Mouse (Mus musculus): Measurements from ENCODE around the gene Rcbtb2. TPM values are rescaled to one million over a fixed set of nuclear protein-coding genes. Genes with fewer than 3 reads are reported as not detected.
"Not testable (repeated sequence)": the region's sequence is repeated elsewhere in the genome, so short reads cannot be mapped to it uniquely, and the experiment has no call there.

Gene Rcbtb2
- polyA plus RNA-seq, 1 experiment from 2014 or later, result 216 TPM

DNA sequence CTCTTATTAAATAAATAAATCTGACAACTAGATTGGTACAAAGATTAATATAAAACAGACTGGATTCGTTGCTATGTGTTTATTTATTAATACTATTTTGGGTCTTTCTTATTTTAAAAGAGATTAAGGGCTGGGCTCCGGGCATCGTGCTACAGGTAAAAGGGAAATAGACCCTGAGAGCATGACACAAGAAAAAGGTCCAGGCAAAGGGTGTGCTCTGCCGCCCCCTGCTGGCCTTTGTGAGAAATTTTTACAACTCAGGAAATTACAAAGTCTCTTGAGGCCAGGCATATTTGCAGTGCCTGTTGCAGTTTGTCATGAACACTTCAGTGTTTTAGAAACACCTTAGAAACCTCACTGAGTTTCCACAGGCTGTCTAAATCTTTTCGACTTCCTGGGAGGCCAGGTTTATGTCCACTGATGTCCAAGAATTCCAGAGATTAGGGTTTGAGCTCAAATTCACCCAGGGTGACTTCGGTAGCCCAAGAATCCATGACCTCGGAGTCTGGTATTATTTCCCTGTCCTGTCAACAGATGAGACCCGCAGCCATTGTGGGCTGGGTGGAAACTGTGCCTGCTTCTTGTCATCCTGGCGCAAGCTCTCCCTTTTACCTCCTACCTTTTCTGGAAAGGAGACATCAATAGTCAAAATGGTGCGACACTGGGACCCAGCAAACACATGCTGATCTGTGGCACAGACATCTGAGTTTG is 24.0 kb upstream of the Rcbtb2 start:
- Histone ChIP-seq H3K27me3 (ENCODE audit: control insufficient read depth, insufficient read depth, low read length) (0 out of 2 replicates have a peak, but pooled peaks cover 4% of the 10 kb centered on the region), H3K4me1 (ENCODE audit: control insufficient read depth, insufficient read depth, low read length) (no peaks in the 10 kb centered on the region), H3K9me3 (ENCODE audit: control insufficient read depth, low read length) (no peaks in the 10 kb centered on the region), H3K36me3 (ENCODE audit: control insufficient read depth, insufficient read depth, low read length) (no peaks in the 10 kb centered on the region), H3K4me2 (ENCODE audit: low read depth, severe bottlenecking) (no peak overlapping the region), H3K9ac (ENCODE audit: low read length) (no peak overlapping the region), H3K4me3 (ENCODE audit: low read depth, low read length) (no peak overlapping the region), H3K27ac (replicated peaks; ENCODE audit: low read depth, low read length) (no peak overlapping the region)
- DNase-seq (ENCODE audit: low spot score), result peak; percentile 81
- 44% methylated on average over 10 of the region's 10 CpGs for WGBS
- no peak for ATAC-seq (ENCODE audit: insufficient number of reproducible peaks, low FRiP score, low TSS enrichment, low read depth)

DNA sequence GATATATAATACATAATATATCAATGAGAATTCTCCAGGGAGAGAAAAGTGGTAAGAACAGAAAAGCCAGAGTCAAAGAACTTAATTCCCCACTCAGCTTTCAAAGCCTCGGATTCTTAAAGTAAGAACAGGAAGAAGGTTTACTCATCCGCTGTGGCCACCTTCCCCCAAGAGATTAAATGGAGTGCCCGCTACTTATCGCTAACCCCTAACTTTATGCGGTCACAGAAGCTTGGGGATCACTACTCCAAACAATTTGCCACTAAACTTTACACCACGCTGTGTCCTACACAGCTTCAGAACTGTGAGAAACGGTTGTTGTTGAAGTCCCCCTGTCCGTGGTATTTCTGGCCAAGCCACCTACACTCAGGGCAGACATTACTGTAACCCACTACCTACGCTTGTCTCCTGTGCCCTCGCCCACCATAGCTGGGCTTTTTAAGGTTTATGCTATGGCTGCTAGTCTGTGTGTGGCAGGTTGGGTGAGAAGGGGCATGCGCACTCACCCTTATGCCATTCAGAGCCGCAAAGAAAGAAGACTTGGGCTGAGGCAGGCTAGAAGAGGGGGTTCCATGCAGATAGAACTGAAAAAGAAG is 20.5 kb upstream of the Rcbtb2 start:
- 0 out of 2 replicates have a peak, but pooled peaks cover 4% of the 10 kb centered on the region for H3K27me3 ChIP-seq (ENCODE audit: control insufficient read depth, insufficient read depth, low read length)
- WGBS, result 44% methylated on average over 12 of the region's 12 CpGs

DNA sequence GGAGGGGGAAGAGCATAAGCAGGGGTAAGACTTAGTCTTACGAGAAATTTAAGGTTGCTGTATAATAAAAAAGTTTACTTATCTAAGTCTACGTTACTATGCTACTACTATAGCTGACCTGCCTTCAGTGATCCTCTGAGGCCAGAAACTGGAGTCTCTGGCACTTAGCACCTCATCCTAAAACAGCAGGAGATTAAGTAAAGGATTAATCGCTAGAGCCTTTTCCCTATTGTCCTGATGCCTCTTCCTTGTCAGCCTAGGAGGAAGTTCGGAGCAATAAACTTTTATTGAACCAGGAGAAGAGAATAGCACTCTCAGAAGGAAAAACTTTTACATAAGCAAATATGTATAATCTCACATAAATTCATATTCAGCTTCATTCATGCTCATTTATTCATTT is 19.9 kb upstream of the Rcbtb2 start:
- not testable (repeated sequence) for H3K9me3 ChIP-seq (ENCODE audit: control insufficient read depth, low read length); H3K27me3 ChIP-seq (ENCODE audit: control insufficient read depth, insufficient read depth, low read length); H3K36me3 ChIP-seq (ENCODE audit: control insufficient read depth, insufficient read depth, low read length); ATAC-seq (ENCODE audit: insufficient number of reproducible peaks, low FRiP score, low TSS enrichment, low read depth); DNase-seq (ENCODE audit: low spot score); H3K4me2 ChIP-seq (ENCODE audit: low read depth, severe bottlenecking); H3K9ac ChIP-seq (ENCODE audit: low read length); H3K4me1 ChIP-seq (ENCODE audit: control insufficient read depth, insufficient read depth, low read length); H3K4me3 ChIP-seq (ENCODE audit: low read depth, low read length); H3K27ac ChIP-seq (replicated peaks; ENCODE audit: low read depth, low read length)
- WGBS, result 7% methylated on average over 4 of the region's 4 CpGs

More for the DNA sequence above, 20.5 kb upstream of the Rcbtb2 start:
- H3K4me1 ChIP-seq (ENCODE audit: control insufficient read depth, insufficient read depth, low read length), result peaks cover 6% of the 10 kb centered on the region
- ATAC-seq (ENCODE audit: insufficient number of reproducible peaks, low FRiP score, low TSS enrichment, low read depth) (no peak), DNase-seq (ENCODE audit: low spot score) (no peak)
- no peak overlapping the region for H3K4me3 ChIP-seq (ENCODE audit: low read depth, low read length)
- no peaks in the 10 kb centered on the region for H3K36me3 ChIP-seq (ENCODE audit: control insufficient read depth, insufficient read depth, low read length)
- H3K9me3 ChIP-seq (ENCODE audit: control insufficient read depth, low read length), result no peaks in the 10 kb centered on the region
- H3K4me2 ChIP-seq (ENCODE audit: low read depth, severe bottlenecking), result no peak overlapping the region
- no peak overlapping the region for H3K27ac ChIP-seq (replicated peaks; ENCODE audit: low read depth, low read length)
- no peak overlapping the region for H3K9ac ChIP-seq (ENCODE audit: low read length)

DNA sequence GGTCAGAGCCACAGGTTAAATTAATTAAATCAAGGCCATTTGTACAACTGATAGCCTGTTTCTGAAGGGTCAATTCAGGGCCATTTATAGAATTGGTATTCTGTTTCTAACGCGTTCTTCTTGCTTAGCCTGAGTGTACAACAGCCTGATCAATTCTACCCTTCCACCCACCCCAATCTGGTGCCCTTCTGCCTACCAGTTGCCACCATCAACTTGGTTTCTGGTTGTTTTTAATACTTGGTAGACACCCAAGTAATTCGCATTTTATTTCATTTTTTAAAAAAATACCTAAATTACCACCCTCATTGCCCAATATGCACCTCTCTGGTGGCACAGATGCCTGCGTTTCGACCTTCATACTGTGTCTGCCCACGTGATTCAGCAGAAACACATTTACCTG is 17.9 kb upstream of the Rcbtb2 start:
- 43% methylated on average over 6 of the region's 6 CpGs for WGBS
- no peak overlapping the region for H3K4me3 ChIP-seq (ENCODE audit: low read depth, low read length)
- H3K4me1 ChIP-seq (ENCODE audit: control insufficient read depth, insufficient read depth, low read length), result peaks cover 8% of the 10 kb centered on the region
- DNase-seq (ENCODE audit: low spot score) (peak; percentile 17), ATAC-seq (ENCODE audit: insufficient number of reproducible peaks, low FRiP score, low TSS enrichment, low read depth) (no peak)
- H3K9me3 ChIP-seq (ENCODE audit: control insufficient read depth, low read length), result no peaks in the 10 kb centered on the region
- no peak overlapping the region for H3K9ac ChIP-seq (ENCODE audit: low read length)
- no peak overlapping the region for H3K27ac ChIP-seq (replicated peaks; ENCODE audit: low read depth, low read length)
- 0 out of 2 replicates have a peak, but pooled peaks cover 4% of the 10 kb centered on the region for H3K27me3 ChIP-seq (ENCODE audit: control insufficient read depth, insufficient read depth, low read length)
- H3K36me3 ChIP-seq (ENCODE audit: control insufficient read depth, insufficient read depth, low read length), result no peaks in the 10 kb centered on the region
- H3K4me2 ChIP-seq (ENCODE audit: low read depth, severe bottlenecking), result no peak overlapping the region

DNA sequence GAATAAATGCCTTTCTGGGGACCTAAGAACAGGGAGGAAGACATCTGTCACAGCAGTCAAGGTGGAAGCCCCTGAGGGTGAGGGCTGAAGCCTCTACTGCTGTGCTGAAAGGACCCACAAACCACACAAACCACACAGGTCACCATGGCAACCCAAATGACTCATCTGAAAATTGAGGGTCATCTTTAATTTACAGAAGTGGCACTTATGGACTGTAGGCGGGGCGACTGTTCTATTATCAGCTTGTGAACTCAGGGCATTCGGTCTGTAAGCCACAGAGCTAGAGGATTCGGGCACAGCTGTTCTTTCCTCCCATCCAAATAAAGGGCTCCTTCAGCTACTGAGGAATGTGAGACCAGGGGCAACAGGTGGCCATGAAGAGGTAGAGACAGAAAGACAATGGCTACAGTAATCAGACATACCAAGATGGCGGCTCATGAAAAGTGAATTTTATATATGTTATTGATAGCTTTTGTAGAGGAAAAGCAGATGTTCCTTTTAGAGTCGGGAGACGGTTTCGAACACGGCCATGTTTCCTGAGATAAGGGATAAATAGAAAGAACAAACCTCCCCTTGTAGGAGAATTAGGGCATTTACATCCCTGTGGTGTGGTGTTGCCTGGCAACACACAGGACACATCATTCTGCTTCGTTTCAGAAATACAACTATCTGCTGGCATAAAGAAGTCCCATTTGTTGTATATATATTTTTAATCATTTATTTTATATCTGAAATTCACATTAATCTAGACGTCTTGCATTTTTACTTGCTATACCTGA is 17.2 kb upstream of the Rcbtb2 start:
- DNase-seq (ENCODE audit: low spot score) (no peak), ATAC-seq (ENCODE audit: insufficient number of reproducible peaks, low FRiP score, low TSS enrichment, low read depth) (no peak)

DNA sequence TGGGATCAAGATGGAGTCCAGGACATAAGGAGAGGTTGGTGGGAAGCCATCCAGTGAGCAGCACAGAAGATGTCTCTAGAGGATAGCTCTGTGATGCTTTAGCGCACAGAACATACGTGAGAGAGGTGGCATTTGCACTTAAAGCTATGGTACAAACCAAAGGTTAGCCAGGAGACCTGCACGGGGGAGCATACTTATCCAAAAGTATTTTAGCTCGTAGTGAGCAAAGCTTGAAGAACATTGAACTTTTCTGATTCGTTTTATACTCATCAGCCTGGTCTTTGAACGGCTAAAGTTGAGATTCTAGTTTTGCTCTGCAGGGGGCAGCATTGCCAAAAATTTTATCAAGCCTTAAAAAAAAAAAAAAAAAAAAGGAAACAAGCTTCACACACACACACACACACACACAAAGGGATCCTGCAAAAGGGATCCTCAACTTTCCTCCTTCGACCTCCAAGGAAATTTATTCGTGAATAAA is 16.6 kb upstream of the Rcbtb2 start:
- ATAC-seq (ENCODE audit: insufficient number of reproducible peaks, low FRiP score, low TSS enrichment, low read depth), result no peak
- 31% methylated on average over 8 of the region's 8 CpGs for WGBS

More for the DNA sequence above, 17.2 kb upstream of the Rcbtb2 start:
- Histone ChIP-seq H3K4me1 (ENCODE audit: control insufficient read depth, insufficient read depth, low read length) (peaks cover 8% of the 10 kb centered on the region), H3K27me3 (ENCODE audit: control insufficient read depth, insufficient read depth, low read length) (0 out of 2 replicates have a peak, but pooled peaks cover 4% of the 10 kb centered on the region), H3K27ac (replicated peaks; ENCODE audit: low read depth, low read length) (no peak overlapping the region), H3K4me3 (ENCODE audit: low read depth, low read length) (no peak overlapping the region), H3K4me2 (ENCODE audit: low read depth, severe bottlenecking) (no peak overlapping the region), H3K36me3 (ENCODE audit: control insufficient read depth, insufficient read depth, low read length) (no peaks in the 10 kb centered on the region), H3K9me3 (ENCODE audit: control insufficient read depth, low read length) (no peaks in the 10 kb centered on the region), H3K9ac (ENCODE audit: low read length) (no peak overlapping the region)
- WGBS, result 66% methylated on average over 11 of the region's 11 CpGs

DNA sequence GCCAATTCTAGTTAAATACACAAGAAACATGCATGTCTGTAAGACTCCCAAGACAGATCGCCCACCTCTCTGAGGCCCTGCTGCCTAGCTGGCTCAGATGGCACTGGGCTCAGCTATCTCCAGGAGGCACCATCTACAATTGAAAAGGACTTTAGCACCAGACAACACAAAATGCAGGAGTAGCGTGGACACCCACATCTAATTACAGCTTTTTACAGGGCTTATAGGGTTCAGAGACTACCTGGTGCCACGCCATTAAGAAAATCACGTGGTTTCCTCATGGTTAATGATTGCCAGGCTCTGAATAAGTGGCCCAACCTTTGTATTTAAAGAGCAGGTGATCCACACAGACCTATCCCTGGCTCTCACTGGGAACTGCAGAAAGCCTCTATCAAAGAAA is 15.9 kb upstream of the Rcbtb2 start:
- no peak overlapping the region for H3K9ac ChIP-seq (ENCODE audit: low read length)
- peaks cover 8% of the 10 kb centered on the region for H3K4me1 ChIP-seq (ENCODE audit: control insufficient read depth, insufficient read depth, low read length)
- no peak overlapping the region for H3K27ac ChIP-seq (replicated peaks; ENCODE audit: low read depth, low read length)
- no peaks in the 10 kb centered on the region for H3K36me3 ChIP-seq (ENCODE audit: control insufficient read depth, insufficient read depth, low read length)
- no peaks in the 10 kb centered on the region for H3K9me3 ChIP-seq (ENCODE audit: control insufficient read depth, low read length)
- ATAC-seq (ENCODE audit: insufficient number of reproducible peaks, low FRiP score, low TSS enrichment, low read depth) (peak; percentile 45; the same call in 1 of the 2 replicates), DNase-seq (ENCODE audit: low spot score) (no peak)
- 34% methylated on average over 4 of the region's 4 CpGs for WGBS
- H3K4me2 ChIP-seq (ENCODE audit: low read depth, severe bottlenecking), result no peak overlapping the region
- no peak overlapping the region for H3K4me3 ChIP-seq (ENCODE audit: low read depth, low read length)
- H3K27me3 ChIP-seq (ENCODE audit: control insufficient read depth, insufficient read depth, low read length), result 0 out of 2 replicates have a peak, but pooled peaks cover 4% of the 10 kb centered on the region

More for the DNA sequence above, 16.6 kb upstream of the Rcbtb2 start:
- Histone ChIP-seq H3K9me3 (ENCODE audit: control insufficient read depth, low read length) (no peaks in the 10 kb centered on the region), H3K9ac (ENCODE audit: low read length) (no peak overlapping the region), H3K27me3 (ENCODE audit: control insufficient read depth, insufficient read depth, low read length) (0 out of 2 replicates have a peak, but pooled peaks cover 4% of the 10 kb centered on the region), H3K4me2 (ENCODE audit: low read depth, severe bottlenecking) (no peak overlapping the region), H3K27ac (replicated peaks; ENCODE audit: low read depth, low read length) (no peak overlapping the region), H3K36me3 (ENCODE audit: control insufficient read depth, insufficient read depth, low read length) (no peaks in the 10 kb centered on the region), H3K4me3 (ENCODE audit: low read depth, low read length) (no peak overlapping the region), H3K4me1 (ENCODE audit: control insufficient read depth, insufficient read depth, low read length) (peaks cover 8% of the 10 kb centered on the region)
- DNase-seq (ENCODE audit: low spot score), result peak; percentile 72

DNA sequence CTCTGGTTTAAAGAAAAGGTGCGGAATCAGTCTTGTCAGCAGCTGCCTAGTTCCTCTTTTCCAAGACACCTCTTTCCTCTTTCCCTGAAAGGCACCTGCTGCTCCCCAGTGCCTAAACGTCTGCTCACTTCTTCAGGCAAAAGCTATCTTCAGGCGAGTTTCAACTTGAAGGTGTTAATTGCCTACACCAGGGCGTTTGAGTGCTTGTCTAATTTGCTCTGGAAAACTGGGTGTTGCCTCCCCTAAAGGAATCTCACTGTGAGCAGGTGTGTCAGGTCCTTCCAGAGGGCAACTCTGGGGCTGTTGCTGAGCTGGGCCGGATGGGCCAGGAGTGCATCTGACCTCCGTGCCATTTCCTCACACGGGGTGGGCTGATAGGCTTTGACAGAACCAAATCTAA is 15.5 kb upstream of the Rcbtb2 start:
- H3K4me2 ChIP-seq (ENCODE audit: low read depth, severe bottlenecking), result no peak overlapping the region
- no peak overlapping the region for H3K4me3 ChIP-seq (ENCODE audit: low read depth, low read length)
- no peak overlapping the region for H3K9ac ChIP-seq (ENCODE audit: low read length)
- no peak overlapping the region for H3K27ac ChIP-seq (replicated peaks; ENCODE audit: low read depth, low read length)
- peaks cover 8% of the 10 kb centered on the region for H3K4me1 ChIP-seq (ENCODE audit: control insufficient read depth, insufficient read depth, low read length)
- H3K36me3 ChIP-seq (ENCODE audit: control insufficient read depth, insufficient read depth, low read length), result no peaks in the 10 kb centered on the region
- ATAC-seq (ENCODE audit: insufficient number of reproducible peaks, low FRiP score, low TSS enrichment, low read depth) (0 out of 2 replicates have a peak, but pooled peaks have one; percentile 16), DNase-seq (ENCODE audit: low spot score) (no peak)
- H3K27me3 ChIP-seq (ENCODE audit: control insufficient read depth, insufficient read depth, low read length), result 0 out of 2 replicates have a peak, but pooled peaks cover 3% of the 10 kb centered on the region
- no peaks in the 10 kb centered on the region for H3K9me3 ChIP-seq (ENCODE audit: control insufficient read depth, low read length)
- 23% methylated on average over 7 of the region's 7 CpGs for WGBS
